Mouse (Mus musculus): ENCODE results near the gene Nif3l1. TPM values are rescaled to one million over a fixed set of nuclear protein-coding genes. Genes with fewer than 3 reads are reported as not detected.

Nif3l1 gene
- polyA plus RNA-seq, 1 experiment from 2014 or later: 33.6 TPM

GRCm38 (mm10) chr1:58498758-58499157 lies 53.8 kb downstream of the Nif3l1 start:
- no peaks in the 10 kb centered on the region for H3K27me3 ChIP-seq (ENCODE audit: insufficient read depth, low read length)
- no peak overlapping the region for H3K4me2 ChIP-seq (ENCODE audit: low read length)
- H3K4me3 ChIP-seq (replicated peaks; ENCODE audit: low read depth, low read length): no peak overlapping the region
- H3K9me3 ChIP-seq (replicated peaks; ENCODE audit: low read length): no peaks in the 10 kb centered on the region
- peaks cover 4% of the 10 kb centered on the region; the same call in 1 of the 2 replicates for H3K4me1 ChIP-seq (replicated peaks; ENCODE audit: insufficient read depth, low read length)
- peak; percentile 21; the same call in 1 of the 2 replicates for TF ChIP-seq CTCF (IDR thresholded peaks at IDR 0.05; ENCODE audit: low read depth)
- no peak overlapping the region for H3K27ac ChIP-seq
- no peak for ATAC-seq (replicated peaks; ENCODE audit: low FRiP score, low read depth)
- H3K36me3 ChIP-seq (ENCODE audit: insufficient read depth, low read length): peaks cover 16% of the 10 kb centered on the region
- no peak for DNase-seq (ENCODE audit: low spot score)
- no peak overlapping the region for H3K9ac ChIP-seq (ENCODE audit: low read depth, low read length)
- 93% methylated on average over 1 of the region's 1 CpGs for WGBS

GRCm38 (mm10) chr1:58503134-58503533 lies 58.2 kb downstream of the Nif3l1 start:
- Histone ChIP-seq H3K27ac (no peak overlapping the region), H3K4me1 (replicated peaks; ENCODE audit: insufficient read depth, low read length) (peaks cover 6% of the 10 kb centered on the region; the same call in 1 of the 2 replicates), H3K4me2 (ENCODE audit: low read length) (no peak overlapping the region), H3K36me3 (ENCODE audit: insufficient read depth, low read length) (0 out of 2 replicates have a peak, but pooled peaks cover 6% of the 10 kb centered on the region), H3K9me3 (replicated peaks; ENCODE audit: low read length) (peaks cover 8% of the 10 kb centered on the region), H3K9ac (ENCODE audit: low read depth, low read length) (no peak overlapping the region), H3K4me3 (replicated peaks; ENCODE audit: low read depth, low read length) (no peak overlapping the region), H3K27me3 (ENCODE audit: insufficient read depth, low read length) (no peaks in the 10 kb centered on the region)
- no peak for TF ChIP-seq CTCF (IDR thresholded peaks at IDR 0.05; ENCODE audit: low read depth)
- no peak for DNase-seq (ENCODE audit: low spot score)
- ATAC-seq (replicated peaks; ENCODE audit: low FRiP score, low read depth): no peak

- Histone ChIP-seq H3K36me3 (ENCODE audit: insufficient read depth, low read length) (0 out of 2 replicates have a peak, but pooled peaks cover 6% of the 10 kb centered on the region), H3K4me1 (replicated peaks; ENCODE audit: insufficient read depth, low read length) (peaks cover 6% of the 10 kb centered on the region; the same call in 1 of the 2 replicates), H3K27me3 (ENCODE audit: insufficient read depth, low read length) (no peaks in the 10 kb centered on the region), H3K27ac (peak overlapping the region; percentile 85; the same call in 1 of the 2 replicates), H3K4me3 (replicated peaks; ENCODE audit: low read depth, low read length) (peak overlapping the region; percentile 86), H3K9me3 (replicated peaks; ENCODE audit: low read length) (peaks cover 14% of the 10 kb centered on the region), H3K9ac (ENCODE audit: low read depth, low read length) (peak overlapping the region; percentile 94), H3K4me2 (ENCODE audit: low read length) (peak overlapping the region; percentile 65)
- 23% methylated on average over 9 of the region's 9 CpGs for WGBS
- no peak for TF ChIP-seq CTCF (IDR thresholded peaks at IDR 0.05; ENCODE audit: low read depth)
- ATAC-seq (replicated peaks; ENCODE audit: low FRiP score, low read depth) (peak; percentile 21; the same call in 1 of the 2 replicates), DNase-seq (ENCODE audit: low spot score) (no peak)
Observed at GRCm38 (mm10) chr1:58503793-58504370, 58.9 kb downstream of the Nif3l1 start.

GRCm38 (mm10) chr1:58504577-58505254 lies 59.8 kb downstream of the Nif3l1 start, which contains the start of gene Orc2:
Orc2 (minus strand) TSS chr1:58505109.
- peaks cover 6% of the 10 kb centered on the region; the same call in 1 of the 2 replicates for H3K4me1 ChIP-seq (replicated peaks; ENCODE audit: insufficient read depth, low read length)
- 0 out of 2 replicates have a peak, but pooled peaks cover 3% of the 10 kb centered on the region for H3K36me3 ChIP-seq (ENCODE audit: insufficient read depth, low read length)
- no peak for TF ChIP-seq CTCF (IDR thresholded peaks at IDR 0.05; ENCODE audit: low read depth)
- peak within 1 kb of the TSS; percentile 65 for H3K4me2 ChIP-seq (ENCODE audit: low read length)
- DNase-seq (ENCODE audit: low spot score) (peak; percentile 98), ATAC-seq (replicated peaks; ENCODE audit: low FRiP score, low read depth) (peak; percentile 99)
- H3K27ac ChIP-seq: peak within 1 kb of the TSS; percentile 85
- peak within 1 kb of the TSS; percentile 86 for H3K4me3 ChIP-seq (replicated peaks; ENCODE audit: low read depth, low read length)
- under 1% methylated on average over 64 of the region's 64 CpGs for WGBS
- no peaks in the 10 kb centered on the region for H3K27me3 ChIP-seq (ENCODE audit: insufficient read depth, low read length)
- H3K9me3 ChIP-seq (replicated peaks; ENCODE audit: low read length): peaks cover 14% of the 10 kb centered on the region
- peak within 1 kb of the TSS; percentile 94 for H3K9ac ChIP-seq (ENCODE audit: low read depth, low read length)

GRCm38 (mm10) chr1:58507249-58507648 lies 62.3 kb downstream of the Nif3l1 start:
- no peak overlapping the region for H3K4me3 ChIP-seq (replicated peaks; ENCODE audit: low read depth, low read length)
- no peak for TF ChIP-seq CTCF (IDR thresholded peaks at IDR 0.05; ENCODE audit: low read depth)
- peaks cover 14% of the 10 kb centered on the region for H3K9me3 ChIP-seq (replicated peaks; ENCODE audit: low read length)
- no peak for ATAC-seq (replicated peaks; ENCODE audit: low FRiP score, low read depth)
- H3K27me3 ChIP-seq (ENCODE audit: insufficient read depth, low read length): no peaks in the 10 kb centered on the region
- H3K4me1 ChIP-seq (replicated peaks; ENCODE audit: insufficient read depth, low read length): peaks cover 6% of the 10 kb centered on the region; the same call in 1 of the 2 replicates
- H3K27ac ChIP-seq: no peak overlapping the region
- no peak overlapping the region for H3K9ac ChIP-seq (ENCODE audit: low read depth, low read length)
- H3K4me2 ChIP-seq (ENCODE audit: low read length): no peak overlapping the region
- no peaks in the 10 kb centered on the region for H3K36me3 ChIP-seq (ENCODE audit: insufficient read depth, low read length)
- no peak for DNase-seq (ENCODE audit: low spot score)
- 88% methylated on average over 3 of the region's 3 CpGs for WGBS

Other genes with a start within 250 kb of the Nif3l1 start
- gene Aox4, start 234.8 kb upstream of the Nif3l1 start, polyA plus RNA-seq (2015; fragmentation: Nextera tagmentation; extraction: Ambion mirVana): 0.03 TPM in 1 of 2 replicates, not detected in the other
- 0.08 and 0.09 TPM in 2 replicates for gene Aox2, start 166.8 kb upstream of the Nif3l1 start, polyA plus RNA-seq (2015; fragmentation: Nextera tagmentation; extraction: Ambion mirVana)
- 316 and 335 TPM in 2 replicates for gene Bzw1, start 52.3 kb upstream of the Nif3l1 start, polyA plus RNA-seq (2015; fragmentation: Nextera tagmentation; extraction: Ambion mirVana)
- gene Clk1, start 21.1 kb upstream of the Nif3l1 start, polyA plus RNA-seq (2015; fragmentation: Nextera tagmentation; extraction: Ambion mirVana): 171 and 175 TPM in 2 replicates
- 52.6 and 53.3 TPM in 2 replicates for gene Ppil3, start 335 bp downstream of the Nif3l1 start, polyA plus RNA-seq (2015; fragmentation: Nextera tagmentation; extraction: Ambion mirVana)
- gene Orc2, start 60.0 kb downstream of the Nif3l1 start, polyA plus RNA-seq (2015; fragmentation: Nextera tagmentation; extraction: Ambion mirVana): 23.4 and 23.9 TPM in 2 replicates
- 7.5 and 8.0 TPM in 2 replicates for gene Fam126b, start 141.2 kb downstream of the Nif3l1 start, polyA plus RNA-seq (2015; fragmentation: Nextera tagmentation; extraction: Ambion mirVana)
- gene Ndufb3, start 141.2 kb downstream of the Nif3l1 start, polyA plus RNA-seq (2015; fragmentation: Nextera tagmentation; extraction: Ambion mirVana): 264 and 295 TPM in 2 replicates